Mouse (Mus musculus) megakaryocyte, adult 5-6 weeks (primary cell): ENCODE measurements around the gene Cyp4f40. TPM values are rescaled to one million over a fixed set of nuclear protein-coding genes. Genes with fewer than 3 reads are reported as not detected.
"Not testable (repeated sequence)": the region's sequence is repeated elsewhere in the genome, so short reads cannot be mapped to it uniquely, and the experiment has no call there.

Source experiments
- ATAC-seq: 2 replicates; pipeline ENCODE4 v1.8.0; 2016; ENCODE audit warnings: mild to moderate bottlenecking, inconsistent platforms; ENCODE audit not compliant: poor library complexity, severe bottlenecking
- total RNA-seq, 2 experiments: library from RNA; stranded (forward) in 1 of 2; stranded (reverse) in 1 of 2; fragments of 153-499, 151-499 nt in 1 of 2; fragments of 221-1000, 200-1000 nt in 1 of 2; gene quantifications; 2 replicates each; pipeline versions ENCODE4 v1.2.3 to v1.2.4; 2015 to 2017

Gene Cyp4f40
- total RNA-seq (2015) (not detected in 2 replicates), total RNA-seq (2017) (not detected in 2 replicates)

GRCm38 (mm10) chr17:32658712-32659111 lies at the start of gene Cyp4f40:
TSS of gene Cyp4f40 (plus strand) at chr17:32658900.
- ATAC-seq = no peak

- not testable (repeated sequence) for ATAC-seq
Measured at GRCm38 (mm10) chr17:32610231-32610630, 48.5 kb upstream of the Cyp4f40 start.

- ATAC-seq = no peak
Measured at GRCm38 (mm10) chr17:32610896-32611295, 47.8 kb upstream of the Cyp4f40 start.

- ATAC-seq = no peak
Measured at GRCm38 (mm10) chr17:32612417-32612816, 46.3 kb upstream of the Cyp4f40 start.

GRCm38 (mm10) chr17:32617252-32617651 lies 41.4 kb upstream of the Cyp4f40 start:
- peak; percentile 80 for ATAC-seq

GRCm38 (mm10) chr17:32621018-32621417 lies 37.7 kb upstream of the Cyp4f40 start, which contains the start of gene Cyp4f37:
TSS of gene Cyp4f37 (plus strand) at chr17:32621309.
- not testable (repeated sequence) for ATAC-seq

- ATAC-seq = peak; percentile 72
Measured at GRCm38 (mm10) chr17:32629726-32630125, 29.0 kb upstream of the Cyp4f40 start.

- ATAC-seq = no peak
Measured at GRCm38 (mm10) chr17:32631936-32632335, 26.8 kb upstream of the Cyp4f40 start.

- peak; percentile 15; the same call in 1 of the 2 replicates for ATAC-seq
Measured at GRCm38 (mm10) chr17:32634242-32634971, 24.3 kb upstream of the Cyp4f40 start.

- peak; percentile 97 for ATAC-seq
Measured at GRCm38 (mm10) chr17:32634972-32635314, 23.8 kb upstream of the Cyp4f40 start.

GRCm38 (mm10) chr17:32636341-32636740 lies 22.4 kb upstream of the Cyp4f40 start:
- no peak for ATAC-seq

- no peak for ATAC-seq
Measured at GRCm38 (mm10) chr17:32637151-32637550, 21.5 kb upstream of the Cyp4f40 start.

GRCm38 (mm10) chr17:32646631-32647030 lies 12.1 kb upstream of the Cyp4f40 start:
- no peak for ATAC-seq

GRCm38 (mm10) chr17:32653860-32654259 lies 4.8 kb upstream of the Cyp4f40 start:
- ATAC-seq = no peak

- no peak for ATAC-seq
Measured at GRCm38 (mm10) chr17:32657041-32657440, 1.7 kb upstream of the Cyp4f40 start.

GRCm38 (mm10) chr17:32658246-32658645 lies 454 bp upstream of the Cyp4f40 start:
- ATAC-seq = no peak

- no peak for ATAC-seq
Measured at GRCm38 (mm10) chr17:32673976-32674375, 15.3 kb downstream of the Cyp4f40 start.

GRCm38 (mm10) chr17:32676040-32676635 lies 17.4 kb downstream of the Cyp4f40 start:
- ATAC-seq = no peak

GRCm38 (mm10) chr17:32680404-32680803 lies 21.7 kb downstream of the Cyp4f40 start:
- ATAC-seq = peak; percentile 47; the same call in 1 of the 2 replicates

- no peak for ATAC-seq
Measured at GRCm38 (mm10) chr17:32685048-32685750, 26.5 kb downstream of the Cyp4f40 start, which contains the start of gene Cyp4f15. TSS of gene Cyp4f15 (plus strand) at chr17:32685627.

GRCm38 (mm10) chr17:32686722-32687121 lies 28.0 kb downstream of the Cyp4f40 start:
- ATAC-seq = no peak

GRCm38 (mm10) chr17:32690959-32691358 lies 32.3 kb downstream of the Cyp4f40 start:
- no peak for ATAC-seq
